Mouse (Mus musculus) effector memory CD4-positive, alpha-beta T cell, adult 5 months (primary cell): ENCODE data around the gene Gm10217. TPM values are rescaled to one million over a fixed set of nuclear protein-coding genes. Genes with fewer than 3 reads are reported as not detected.

Source experiments
- polyA plus RNA-seq: library from polyadenylated mRNA; unstranded; fragments of 100-300 nt; shearing (Covaris generic); gene quantifications from one replicate; pipeline ENCODE4 v1.2.1, GENCODE M21; 2017

The Gm10217 gene
- not detected for polyA plus RNA-seq

GRCm38 (mm10) chr8:9863951-9864350, at the start of gene Gm10217:
TSS of gene Gm10217 (plus strand) at chr8:9864251.

Other genes with a start within 250 kb of the Gm10217 start
- 0.21 TPM for gene Fam155a, start 93.1 kb upstream of the Gm10217 start, polyA plus RNA-seq
- 0.89 TPM for gene Lig4, start 113.4 kb downstream of the Gm10217 start, polyA plus RNA-seq
- 14.4 TPM for gene Abhd13, start 113.5 kb downstream of the Gm10217 start, polyA plus RNA-seq
- 3.0 TPM for gene Tnfsf13b, start 142.2 kb downstream of the Gm10217 start, polyA plus RNA-seq